Mouse (Mus musculus): Measurements from ENCODE around the gene Fam219a.

The Fam219a gene

DNA sequence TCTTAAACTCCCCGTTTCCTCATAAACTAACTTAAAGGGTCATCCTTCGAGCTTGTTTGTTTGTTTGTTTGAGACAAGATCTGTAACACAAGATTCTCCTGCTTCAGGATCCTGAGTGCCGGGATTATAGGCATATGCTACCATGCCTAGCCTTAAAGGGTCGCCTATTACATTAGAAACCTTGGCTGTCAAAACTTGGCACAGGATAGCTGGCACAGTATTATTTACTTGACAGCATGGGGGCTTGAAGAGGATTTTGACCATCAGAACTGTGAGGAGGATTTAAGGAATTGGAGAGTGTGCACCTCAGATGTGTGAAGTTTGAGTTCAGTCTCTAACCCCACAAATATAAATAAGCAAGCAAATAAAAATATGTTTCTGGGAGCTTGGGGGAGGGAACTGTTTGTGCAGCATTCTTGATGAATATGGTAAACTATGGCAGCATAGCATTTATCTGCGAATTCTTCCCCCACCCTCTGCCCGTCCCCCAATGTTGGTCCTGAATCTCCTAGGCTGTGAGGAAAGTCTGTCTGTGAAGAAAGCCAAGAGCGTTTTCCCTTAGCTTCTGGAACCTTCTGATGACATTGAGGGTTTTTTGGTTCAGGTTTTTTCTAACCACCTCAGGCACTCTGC is 99.2 kb downstream of the Fam219a start:
- DNase-seq (ENCODE audit: low spot score) = no peak

DNA sequence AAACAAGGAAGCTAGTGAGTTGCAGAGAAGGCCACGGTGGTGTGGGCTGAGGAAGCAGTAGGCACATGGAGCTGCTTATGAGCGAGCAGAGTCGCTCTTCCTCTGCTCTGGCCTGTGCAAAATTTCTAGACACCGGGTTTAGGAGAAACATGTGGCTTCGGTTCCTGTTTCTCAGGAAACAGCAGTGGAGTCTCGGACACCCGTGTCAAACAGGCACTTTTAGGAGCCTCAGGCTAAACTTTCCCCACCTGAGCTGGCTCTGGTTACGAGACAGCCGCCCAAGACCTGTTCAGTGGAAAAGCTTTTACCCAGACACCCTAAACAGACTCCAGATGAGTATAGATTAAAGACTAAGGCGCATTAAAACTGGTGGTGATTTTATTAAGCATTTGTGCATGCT is 100.1 kb downstream of the Fam219a start:
- DNase-seq (ENCODE audit: low spot score) = no peak

DNA sequence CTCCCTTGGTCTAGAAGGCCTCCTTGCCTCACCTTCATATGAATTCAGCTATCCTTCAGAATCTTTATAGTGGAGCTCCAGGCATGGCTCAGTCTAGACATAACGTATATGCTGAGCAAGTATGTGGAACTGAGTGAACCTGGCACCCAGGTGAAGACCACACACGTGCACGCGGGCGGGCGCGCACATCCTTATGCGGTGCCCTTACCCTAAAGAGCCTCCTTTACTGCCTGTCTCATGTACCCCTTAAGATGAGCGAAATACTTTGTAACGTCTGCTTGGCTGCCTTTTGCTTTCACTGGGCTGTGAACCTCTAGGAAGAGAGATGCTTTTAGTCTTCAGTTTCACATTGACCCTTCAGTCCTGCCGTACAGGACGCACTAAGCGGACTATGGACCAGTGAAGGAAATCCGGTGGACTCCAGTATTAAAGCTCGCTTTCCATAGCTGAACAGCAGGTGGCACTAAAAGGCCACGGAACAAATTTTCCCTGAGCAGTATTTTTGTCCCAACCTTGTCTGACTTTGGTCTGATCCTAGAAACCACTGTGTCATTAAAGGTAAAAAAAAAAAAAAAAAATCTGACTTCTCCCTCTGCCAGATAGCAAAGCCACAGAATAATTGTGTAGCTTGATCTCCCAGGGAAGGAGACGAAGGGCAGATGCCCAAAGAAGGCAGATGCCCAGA is 100.8 kb downstream of the Fam219a start:
- peak; percentile 64 for DNase-seq (ENCODE audit: low spot score)

Data from embryo, embryonic 10 days (tissue).